ENCODE assay signal across 18 mouse cellular contexts in the genomic region with DNA sequence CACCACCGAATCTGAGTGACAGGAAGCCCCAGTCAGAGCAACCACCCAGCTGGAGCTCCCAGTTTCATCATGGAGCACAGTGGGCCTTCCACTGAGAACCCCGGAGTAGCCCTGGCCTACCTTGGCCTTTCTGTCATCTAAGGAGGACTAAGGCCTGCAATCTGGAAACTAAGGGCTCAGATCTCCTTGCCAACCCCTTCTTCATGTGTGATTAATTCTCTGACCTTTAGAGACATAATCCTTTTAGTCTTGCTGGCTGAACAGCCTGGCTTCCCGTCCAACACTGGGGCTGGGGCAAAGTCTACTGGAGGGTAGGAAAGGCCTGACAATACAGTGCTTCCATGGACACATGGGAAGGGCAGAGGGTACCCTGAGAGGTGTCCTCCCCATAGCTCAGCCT. TPM values are rescaled to one million over a fixed set of nuclear protein-coding genes. Genes with fewer than 3 reads are reported as not detected.
"Had no signal": no experiment of that assay in that cellular context is flagged by ENCODE, and none has a peak within 500 bp of the region (broad histone marks: within the 10 kb centered on the region; RNA-seq: fewer than 3 reads in every experiment).

No protein-coding gene starts in this region.

- H3K4me3 ChIP-seq: left cerebral cortex, adult 2 months; limb, embryonic 12.5 days; liver, embryonic 13.5 days; lung, embryonic 15.5 days; megakaryocyte, embryonic 14.5 days; midbrain, embryonic 13.5 days had no signal

- ATAC-seq: liver, postnatal 0 days; midbrain, embryonic 13.5 days had no signal

- H3K27me3 ChIP-seq: limb, embryonic 12.5 days; liver, embryonic 13.5 days; lung, embryonic 15.5 days; midbrain, embryonic 13.5 days had no signal

- H3K36me3 ChIP-seq: limb, embryonic 12.5 days; liver, embryonic 13.5 days; lung, embryonic 15.5 days; midbrain, embryonic 13.5 days had no signal

- DNase-seq: kidney, postnatal 10 days; liver; liver, embryonic 13.5 days; liver, postnatal 0 days; lung, postnatal 14 days; thymus, postnatal 14 days had no signal

- H3K4me2 ChIP-seq: limb, embryonic 12.5 days; liver, embryonic 13.5 days; lung, embryonic 15.5 days; midbrain, embryonic 13.5 days had no signal

- H3K27ac ChIP-seq: left cerebral cortex, adult 2 months; limb, embryonic 12.5 days; liver, embryonic 13.5 days; lung, embryonic 15.5 days; macrophage; midbrain, embryonic 13.5 days; stomach, postnatal 0 days had no signal

- H3K4me1 ChIP-seq: limb, embryonic 12.5 days; liver, embryonic 13.5 days; lung, embryonic 15.5 days; megakaryocyte, embryonic 14.5 days; midbrain, embryonic 13.5 days had no signal

- H3K9ac ChIP-seq: limb, embryonic 12.5 days; liver, embryonic 13.5 days; liver, postnatal 0 days; lung, embryonic 15.5 days; midbrain, embryonic 13.5 days had no signal

- H3K9me3 ChIP-seq: limb, embryonic 12.5 days; liver, embryonic 13.5 days; lung, embryonic 15.5 days; megakaryocyte, embryonic 14.5 days; midbrain, embryonic 13.5 days had no signal

RNA-seq across cellular contexts. Expression of gene Lcn11, which starts 0.8 kb away (rescaled TPM):
- total RNA-seq: layer of hippocampus, postnatal 25 days; left cerebral cortex, adult 2 months; left cerebral cortex, postnatal 14 days; midbrain, postnatal 0 days had no signal
- polyA plus RNA-seq: limb, embryonic 12.5 days; liver, embryonic 13.5 days; liver, postnatal 0 days; lung, embryonic 15.5 days; macrophage; midbrain, embryonic 13.5 days; midbrain, postnatal 0 days; neural tube, embryonic 14.5 days; stomach, postnatal 0 days; urinary bladder, adult 2 months had no signal

RNA-seq across cellular contexts. Expression of gene Gm13539, which starts 6.1 kb away (rescaled TPM):
- total RNA-seq: layer of hippocampus, postnatal 25 days; left cerebral cortex, adult 2 months; left cerebral cortex, postnatal 14 days; midbrain, postnatal 0 days had no signal
- polyA plus RNA-seq: limb, embryonic 12.5 days; liver, embryonic 13.5 days; liver, postnatal 0 days; lung, embryonic 15.5 days; macrophage; midbrain, embryonic 13.5 days; midbrain, postnatal 0 days; neural tube, embryonic 14.5 days; urinary bladder, adult 2 months had no signal

RNA-seq across cellular contexts. Expression of gene Lcn3, which starts 10.6 kb away (rescaled TPM):
- total RNA-seq: layer of hippocampus, postnatal 25 days; left cerebral cortex, adult 2 months; left cerebral cortex, postnatal 14 days; midbrain, postnatal 0 days had no signal
- polyA plus RNA-seq: limb, embryonic 12.5 days; liver, embryonic 13.5 days; liver, postnatal 0 days; lung, embryonic 15.5 days; macrophage; midbrain, embryonic 13.5 days; midbrain, postnatal 0 days; neural tube, embryonic 14.5 days; stomach, postnatal 0 days; urinary bladder, adult 2 months had no signal

RNA-seq across cellular contexts. Expression of gene Obp2b, which starts 39.2 kb away (rescaled TPM):
- total RNA-seq: layer of hippocampus, postnatal 25 days; left cerebral cortex, postnatal 14 days; midbrain, postnatal 0 days had no signal
- polyA plus RNA-seq: limb, embryonic 12.5 days; liver, embryonic 13.5 days; liver, postnatal 0 days; lung, embryonic 15.5 days; macrophage; midbrain, embryonic 13.5 days; midbrain, postnatal 0 days; neural tube, embryonic 14.5 days; stomach, postnatal 0 days; urinary bladder, adult 2 months had no signal

RNA-seq across cellular contexts. Expression of gene Glt6d1, which starts 39.7 kb away (rescaled TPM):
- total RNA-seq: layer of hippocampus, postnatal 25 days; left cerebral cortex, adult 2 months; left cerebral cortex, postnatal 14 days; midbrain, postnatal 0 days had no signal
- polyA plus RNA-seq: limb, embryonic 12.5 days; liver, embryonic 13.5 days; liver, postnatal 0 days; lung, embryonic 15.5 days; macrophage; midbrain, embryonic 13.5 days; midbrain, postnatal 0 days; neural tube, embryonic 14.5 days; stomach, postnatal 0 days; urinary bladder, adult 2 months had no signal
